Mouse (Mus musculus) erythroblast, embryonic 14.5 days (primary cell): ENCODE results near the gene Glrx.

Source experiments
- GATA1 ChIP-seq: IDR thresholded peaks from 2 replicates; pipeline ENCODE4 v1.6.1; 2012; ENCODE audit warnings: low read length, inconsistent platforms, mixed read lengths
- TAL1 ChIP-seq: IDR thresholded peaks from 3 replicates; pipeline ENCODE4 v1.6.1; 2012; ENCODE audit warnings: low read length, inconsistent platforms, mixed read lengths

DNA sequence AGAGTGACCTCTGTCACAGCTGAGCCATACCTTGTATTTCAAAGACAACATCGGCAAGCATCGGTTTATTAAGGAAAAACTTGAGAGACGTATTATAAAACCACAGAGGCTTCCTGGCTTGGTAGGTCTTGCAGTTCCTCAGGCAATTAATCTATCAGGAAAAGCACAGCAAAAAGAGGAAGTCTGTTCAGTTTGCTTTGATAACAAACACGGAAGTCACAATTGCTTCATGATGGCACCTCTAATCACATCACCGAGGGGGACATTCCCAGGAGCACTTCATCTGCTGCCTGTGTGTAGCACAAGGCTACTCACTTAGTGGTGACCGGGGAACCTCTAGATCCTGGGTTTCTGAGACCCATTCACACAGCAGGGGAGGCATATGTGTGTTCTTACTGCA, 53.2 kb downstream of the Glrx start:
- TF ChIP-seq GATA1 (no peak), TAL1 (no peak)
